Mouse (Mus musculus): ENCODE measurements around the gene Selp. TPM values are rescaled to one million over a fixed set of nuclear protein-coding genes. Genes with fewer than 3 reads are reported as not detected.

Gene Selp
- total RNA-seq (2023) = 0.29 TPM

GRCm38 (mm10) chr1:164114947-164115493 is at the start of gene Selp:
TSS of gene Selp (plus strand) at chr1:164115264.

GRCm38 (mm10) chr1:164151387-164152088 is 36.5 kb downstream of the Selp start, which contains the start of gene F5:
TSS of gene F5 (plus strand) at chr1:164151838.

Other genes starting within 250 kb of the Selp start
- 41.7 TPM for gene Scyl3, start 186.2 kb upstream of the Selp start, total RNA-seq (2023)
- 3.7 TPM for gene BC055324, start 120.5 kb upstream of the Selp start, total RNA-seq (2023)
- 4.7 TPM for gene Mettl18, start 120.4 kb upstream of the Selp start, total RNA-seq (2023)
- gene Sele, start 67.0 kb upstream of the Selp start, total RNA-seq (2023) = not detected
- 525 TPM for gene Sell, start 53.3 kb upstream of the Selp start, total RNA-seq (2023)
- gene F5, start 36.6 kb downstream of the Selp start, total RNA-seq (2023) = 0.91 TPM
- 9.0 TPM for gene Slc19a2, start 133.8 kb downstream of the Selp start, total RNA-seq (2023)
- 3.2 TPM for gene Ccdc181, start 160.3 kb downstream of the Selp start, total RNA-seq (2023)
- gene Nme7, start 188.9 kb downstream of the Selp start, total RNA-seq (2023) = 9.3 TPM
- 13.6 TPM for gene Blzf1, start 192.2 kb downstream of the Selp start, total RNA-seq (2023)

Data from CD4-positive naive resting alpha-beta T cell, adult 76 days (primary cell).